Mouse (Mus musculus) intestine, embryonic 14.5 days (tissue): ENCODE data around the gene Smarca4. TPM values are rescaled to one million over a fixed set of nuclear protein-coding genes. Genes with fewer than 3 reads are reported as not detected.

Experiments used
- ATAC-seq: fragments of 200-750 bp; cut with Nextera tagmentation; replicated peaks from 2 replicates; pipeline ENCODE4 v1.8.0; 2017; ENCODE audit warnings: low read depth, moderate number of reproducible peaks, moderate TSS enrichment, moderate library complexity; ENCODE audit not compliant: low FRiP score, low TSS enrichment
- DNase-seq: peaks from one replicate; pipeline ENCODE4 v3.0.0-alpha.2; 2018; ENCODE audit warnings: low spot score
- H3K27ac ChIP-seq: fragments of 300-500 bp; sonication (generic); 2 replicates; pipeline ENCODE4 v1.5.1; 2014; ENCODE audit warnings: low read depth, mild to moderate bottlenecking, control low read depth
- H3K27me3 ChIP-seq: fragments of 300-500 bp; sonication (generic); replicated peaks from 2 replicates; pipeline ENCODE4 v1.6.1; 2014; ENCODE audit warnings: low read length, control low read depth; ENCODE audit not compliant: control insufficient read depth, insufficient read depth
- H3K36me3 ChIP-seq: fragments of 300-500 bp; sonication (generic); 2 replicates; pipeline ENCODE4 v1.6.1; 2014; ENCODE audit warnings: low read length, control low read depth; ENCODE audit not compliant: control insufficient read depth, insufficient read depth
- H3K4me1 ChIP-seq: fragments of 300-500 bp; sonication (generic); replicated peaks from 2 replicates; pipeline ENCODE4 v1.6.1; 2014; ENCODE audit warnings: low read length, control low read depth, mixed read lengths; ENCODE audit not compliant: control insufficient read depth, insufficient read depth
- H3K4me2 ChIP-seq: fragments of 300-500 bp; sonication (generic); 2 replicates; pipeline ENCODE4 v1.6.1; 2014; ENCODE audit warnings: low read length
- H3K4me3 ChIP-seq: fragments of 300-500 bp; sonication (generic); 2 replicates; pipeline ENCODE4 v1.5.1; 2014; ENCODE audit warnings: low read depth, low read length, control low read depth, mixed read lengths
- H3K9ac ChIP-seq: fragments of 300-500 bp; sonication (generic); 2 replicates; pipeline ENCODE4 v1.6.1; 2014; ENCODE audit warnings: mild to moderate bottlenecking, low read length
- H3K9me3 ChIP-seq: fragments of 300-500 bp; sonication (generic); 2 replicates; pipeline ENCODE4 v1.6.1; 2016; ENCODE audit warnings: low read length, control low read depth; ENCODE audit not compliant: control insufficient read depth
- WGBS: fragments of 180-500 bp; shearing (Covaris S2); extraction: QIAGEN DNeasy Blood & Tissue Kit; methylation state at CpG from one replicate; pipeline ENCODE4 v1.1.7; 2014; 5-methylcytosine and 5-hydroxymethylcytosine counted together
- polyA plus RNA-seq: library from polyadenylated mRNA; unstranded; fragments of >200 nt; fragmentation: Nextera tagmentation; extraction: Ambion mirVana; gene quantifications from 2 replicates; pipeline ENCODE4 v1.2.1, GENCODE M21; 2014

The Smarca4 gene
- polyA plus RNA-seq, 1 experiment from 2014 or later: 92.6 TPM

- H3K27me3 ChIP-seq: no peaks in the 10 kb centered on the region
- no peak overlapping the region for H3K4me2 ChIP-seq
- DNase-seq (no peak), ATAC-seq (no peak)
- 0 out of 2 replicates have a peak, but pooled peaks cover under 1% of the 10 kb centered on the region for H3K4me1 ChIP-seq
- no peak overlapping the region for H3K4me3 ChIP-seq
- no peak overlapping the region for H3K27ac ChIP-seq
- no peaks in the 10 kb centered on the region for H3K9me3 ChIP-seq
- H3K9ac ChIP-seq: no peak overlapping the region
- H3K36me3 ChIP-seq: no peaks in the 10 kb centered on the region
- 89% methylated on average over 1 of the region's 1 CpGs for WGBS
Observed at GRCm38 (mm10) chr9:21609861-21610260, 6.1 kb upstream of the Smarca4 start.

GRCm38 (mm10) chr9:21614864-21615616, 929 bp upstream of the Smarca4 start:
- H3K4me2 ChIP-seq: peak overlapping the region; percentile 69
- ATAC-seq (no peak), DNase-seq (no peak)
- H3K4me3 ChIP-seq: peak overlapping the region; percentile 86
- no peaks in the 10 kb centered on the region for H3K9me3 ChIP-seq
- WGBS: 72% methylated on average over 15 of the region's 15 CpGs
- H3K27me3 ChIP-seq: no peaks in the 10 kb centered on the region
- H3K36me3 ChIP-seq: peaks cover 5% of the 10 kb centered on the region
- H3K4me1 ChIP-seq: peaks cover 12% of the 10 kb centered on the region; the same call in 1 of the 2 replicates
- H3K9ac ChIP-seq: peak overlapping the region; percentile 67
- H3K27ac ChIP-seq: peak overlapping the region; percentile 96

- ATAC-seq (peak; percentile 84), DNase-seq (no peak)
- no peaks in the 10 kb centered on the region for H3K9me3 ChIP-seq
- peak overlapping the region; percentile 86 for H3K4me3 ChIP-seq
- H3K27ac ChIP-seq: peak overlapping the region; percentile 96
- peaks cover 12% of the 10 kb centered on the region; the same call in 1 of the 2 replicates for H3K4me1 ChIP-seq
- H3K9ac ChIP-seq: peak overlapping the region; percentile 91
- peak overlapping the region; percentile 78 for H3K4me2 ChIP-seq
- H3K36me3 ChIP-seq: peaks cover 5% of the 10 kb centered on the region
- under 1% methylated on average over 57 of the region's 57 CpGs for WGBS
- H3K27me3 ChIP-seq: no peaks in the 10 kb centered on the region
Observed at GRCm38 (mm10) chr9:21616232-21616781, 338 bp downstream of the Smarca4 start.

GRCm38 (mm10) chr9:21617066-21617465, 1.1 kb downstream of the Smarca4 start:
- 11% methylated on average over 10 of the region's 10 CpGs for WGBS
- Histone ChIP-seq H3K27me3 (no peaks in the 10 kb centered on the region), H3K27ac (peak overlapping the region; percentile 96), H3K4me1 (peaks cover 12% of the 10 kb centered on the region; the same call in 1 of the 2 replicates), H3K4me2 (peak overlapping the region; percentile 78), H3K36me3 (peaks cover 5% of the 10 kb centered on the region), H3K9ac (peak overlapping the region; percentile 91), H3K4me3 (peak overlapping the region; percentile 86), H3K9me3 (no peaks in the 10 kb centered on the region)
- no peak for ATAC-seq
- DNase-seq: peak; percentile 63

- no peaks in the 10 kb centered on the region for H3K9me3 ChIP-seq
- H3K4me3 ChIP-seq: no peak overlapping the region
- peaks cover 5% of the 10 kb centered on the region for H3K36me3 ChIP-seq
- H3K9ac ChIP-seq: no peak overlapping the region
- WGBS: 88% methylated on average over 4 of the region's 4 CpGs
- no peak overlapping the region for H3K27ac ChIP-seq
- peaks cover 10% of the 10 kb centered on the region; the same call in 1 of the 2 replicates for H3K4me1 ChIP-seq
- DNase-seq: no peak
- no peak for ATAC-seq
- no peaks in the 10 kb centered on the region for H3K27me3 ChIP-seq
- no peak overlapping the region for H3K4me2 ChIP-seq
Observed at GRCm38 (mm10) chr9:21620229-21620628, 4.3 kb downstream of the Smarca4 start.

- no peak overlapping the region for H3K27ac ChIP-seq
- 87% methylated on average over 1 of the region's 1 CpGs for WGBS
- H3K27me3 ChIP-seq: no peaks in the 10 kb centered on the region
- DNase-seq: no peak
- no peak overlapping the region for H3K4me2 ChIP-seq
- H3K36me3 ChIP-seq: peaks cover 5% of the 10 kb centered on the region
- no peaks in the 10 kb centered on the region for H3K9me3 ChIP-seq
- ATAC-seq: no peak
- H3K4me1 ChIP-seq: peaks cover 10% of the 10 kb centered on the region; the same call in 1 of the 2 replicates
- no peak overlapping the region for H3K4me3 ChIP-seq
- no peak overlapping the region for H3K9ac ChIP-seq
Observed at GRCm38 (mm10) chr9:21622676-21623075, 6.7 kb downstream of the Smarca4 start.

GRCm38 (mm10) chr9:21625342-21626339, 9.7 kb downstream of the Smarca4 start:
- 92% methylated on average over 10 of the region's 10 CpGs for WGBS
- no peak for ATAC-seq
- no peak overlapping the region for H3K9ac ChIP-seq

GRCm38 (mm10) chr9:21626571-21626970, 10.6 kb downstream of the Smarca4 start:
- Histone ChIP-seq H3K4me1 (no peaks in the 10 kb centered on the region), H3K27ac (no peak overlapping the region), H3K4me2 (no peak overlapping the region), H3K27me3 (no peaks in the 10 kb centered on the region), H3K4me3 (no peak overlapping the region), H3K9ac (no peak overlapping the region), H3K9me3 (no peaks in the 10 kb centered on the region), H3K36me3 (0 out of 2 replicates have a peak, but pooled peaks cover 5% of the 10 kb centered on the region)
- ATAC-seq: no peak
- DNase-seq: no peak

More at GRCm38 (mm10) chr9:21625342-21626339, 9.7 kb downstream of the Smarca4 start:
- Histone ChIP-seq H3K4me2 (no peak overlapping the region), H3K36me3 (no peaks in the 10 kb centered on the region), H3K9me3 (no peaks in the 10 kb centered on the region), H3K4me3 (no peak overlapping the region), H3K27me3 (no peaks in the 10 kb centered on the region), H3K4me1 (no peaks in the 10 kb centered on the region), H3K27ac (no peak overlapping the region)
- no peak for DNase-seq
